In the genomic region with DNA sequence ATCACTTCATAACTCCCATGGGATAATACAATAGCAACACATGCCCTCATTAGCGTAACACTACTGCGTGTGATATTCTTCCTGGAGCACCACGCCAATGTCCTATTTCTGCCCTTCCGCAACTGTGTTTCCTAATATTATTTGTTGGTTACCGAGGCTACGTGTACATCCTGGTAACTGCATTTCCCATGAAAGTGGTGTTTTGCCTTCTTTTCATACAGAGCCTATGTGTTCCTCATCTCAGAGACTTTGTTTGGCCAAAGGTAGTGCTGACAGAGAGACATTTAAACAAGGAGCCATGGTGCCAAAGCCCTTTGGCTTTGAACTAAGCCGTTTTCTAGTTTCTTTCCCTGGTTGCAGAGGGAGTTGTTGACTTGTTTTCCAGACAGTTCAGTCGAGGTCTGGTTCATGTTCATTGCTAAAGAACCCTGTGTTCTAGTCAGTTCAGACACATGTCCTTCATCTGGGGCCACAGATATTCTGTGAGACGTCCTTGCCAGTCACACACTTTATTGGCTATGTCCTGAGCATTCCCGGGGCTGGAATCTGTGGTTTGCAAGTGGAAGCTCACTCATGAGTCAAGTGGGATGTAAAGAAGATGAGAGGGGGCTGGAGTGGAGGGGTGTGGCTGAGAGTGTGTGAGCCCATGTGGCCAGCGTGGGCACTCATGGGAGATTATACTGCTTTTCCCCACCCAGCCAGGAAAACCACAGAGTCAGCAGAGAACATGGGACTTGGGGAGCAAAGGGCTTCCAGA, we compare ENCODE assay signal across 20 mouse cellular contexts. TPM values are rescaled to one million over a fixed set of nuclear protein-coding genes. Genes with fewer than 3 reads are reported as not detected.
A peak's percentile ranks its signal among the peaks of the same experiment; 100 is the strongest.
DNase-seq lines count a peak whose midpoint lies in the region; TF ChIP-seq lines count a peak whose summit lies in the region.
"Had no signal": no experiment of that assay in that cellular context is flagged by ENCODE, and none has a peak within 500 bp of the region (broad histone marks: within the 10 kb centered on the region; RNA-seq: fewer than 3 reads in every experiment).

No protein-coding gene starts in this region.

- 87% methylated on average over 11 of the region's 11 CpGs for WGBS in cerebellum, adult 2 months
- WGBS in thymus, adult 2 months, result 77% methylated on average over 11 of the region's 11 CpGs

- H3K36me3 ChIP-seq in thymus, adult 2 months (ENCODE audit: control insufficient read depth, insufficient read depth, low read length), result no peaks in the 10 kb centered on the region
- H3K36me3 ChIP-seq: forebrain, embryonic 12.5 days; heart, embryonic 13.5 days; kidney, embryonic 15.5 days; liver, embryonic 13.5 days had no signal

- TF ChIP-seq POLR2A in cerebellum, adult 2 months (IDR thresholded peaks at IDR 0.05; ENCODE audit: borderline replicate concordance, insufficient read depth, low read length), result no peak
- TF ChIP-seq POLR2A in thymus, adult 2 months (IDR thresholded peaks at IDR 0.05; ENCODE audit: control insufficient read depth, extremely low read depth, insufficient read depth, low read length, poor library complexity), result no peak

- peak overlapping the region; percentile 89 for H3K27ac ChIP-seq in gastrocnemius, adult 2 months
- H3K27ac ChIP-seq in brown adipose tissue, adult 24 weeks (replicated peaks; ENCODE audit: low read depth, low read length), result peak overlapping the region; percentile 96
- no peak overlapping the region for H3K27ac ChIP-seq in cerebellum, adult 2 months (ENCODE audit: insufficient read depth, low read length)
- no peak overlapping the region for H3K27ac ChIP-seq in thymus, adult 2 months (ENCODE audit: control insufficient read depth, insufficient read depth, low read length)
- H3K27ac ChIP-seq: forebrain, embryonic 12.5 days; heart, embryonic 13.5 days; kidney, embryonic 15.5 days; liver, embryonic 13.5 days had no signal

- H3K4me1 ChIP-seq in brown adipose tissue, adult 24 weeks (ENCODE audit: control insufficient read depth, insufficient read depth, insufficient read length, low read length), result peaks cover 34% of the 10 kb centered on the region
- no peaks in the 10 kb centered on the region for H3K4me1 ChIP-seq in cerebellum, adult 2 months (ENCODE audit: control insufficient read depth, insufficient read depth, low read length)
- no peaks in the 10 kb centered on the region for H3K4me1 ChIP-seq in thymus, adult 2 months (replicated peaks; ENCODE audit: control insufficient read depth, insufficient read depth, low read length)
- H3K4me1 ChIP-seq: liver, embryonic 13.5 days had no signal

- no peak for DNase-seq in gastrocnemius, adult 2 months
- DNase-seq in gastrocnemius, adult 8-10 months (ENCODE audit: low spot score in 2 of 2), result no peak
- DNase-seq in kidney, adult 9 months, result peak; percentile 48
- DNase-seq in kidney, postnatal 4 days, result no peak
- DNase-seq in lung, postnatal 36 days, result peak; percentile 75
- no peak for DNase-seq in cerebellum, adult 2 months
- no peak for DNase-seq in thymus, adult 2 months
- DNase-seq: adrenal gland, postnatal 25 days; B cell, adult 2 months; cerebellum, adult 9-11 months; liver, embryonic 13.5 days; midbrain, embryonic 14.5 days; retina, postnatal 1 day; right cerebral cortex, postnatal 4 days; thymus, postnatal 14 days had no signal

- H3K4me3 ChIP-seq in gastrocnemius, adult 2 months, result no peak overlapping the region
- H3K4me3 ChIP-seq in brown adipose tissue, adult 24 weeks (ENCODE audit: insufficient read depth, low read depth, low read length), result no peak overlapping the region
- no peak overlapping the region for H3K4me3 ChIP-seq in cerebellum, adult 2 months (replicated peaks; ENCODE audit: insufficient read depth, low read depth, low read length)
- no peak overlapping the region for H3K4me3 ChIP-seq in thymus, adult 2 months (ENCODE audit: control insufficient read depth, insufficient read depth, low read length)
- H3K4me3 ChIP-seq: forebrain, embryonic 12.5 days; heart, embryonic 13.5 days; kidney, embryonic 15.5 days; liver, embryonic 13.5 days had no signal

- intact Hi-C loops in gastrocnemius, adult 2 months (cut with DNase I), result no loop called here

- no peak for TF ChIP-seq CTCF in gastrocnemius, adult 2 months (IDR thresholded peaks at IDR 0.05)
- no peak for TF ChIP-seq CTCF in cerebellum, adult 2 months (IDR thresholded peaks at IDR 0.05; ENCODE audit: borderline replicate concordance, insufficient read depth, low read depth, low read length)
- no peak for TF ChIP-seq CTCF in thymus, adult 2 months (IDR thresholded peaks at IDR 0.05; ENCODE audit: borderline replicate concordance, control insufficient read depth, extremely low read depth, insufficient read depth, low read length, poor library complexity)

- H3K27me3 ChIP-seq in cerebellum, adult 2 months (ENCODE audit: control insufficient read depth, insufficient read depth, low read length), result no peaks in the 10 kb centered on the region
- H3K27me3 ChIP-seq in thymus, adult 2 months (ENCODE audit: control insufficient read depth, insufficient read depth, low read length), result no peaks in the 10 kb centered on the region
- H3K27me3 ChIP-seq: forebrain, embryonic 12.5 days; heart, embryonic 13.5 days had no signal

RNA-seq across cellular contexts. Expression of gene Cipc, which starts 10.1 kb away (rescaled TPM):
- total RNA-seq in gastrocnemius, adult 2 months (2021), result 10 to 100 TPM; 32.2 to 33.8 TPM
- 10 to 100 TPM; 34.5 to 38.7 (median 37.1) TPM for total RNA-seq in gastrocnemius, adult 8-10 months (2022)
- 15.9 and 16.4 TPM in 2 replicates for polyA plus RNA-seq in brown adipose tissue, adult 24 weeks (2012; ENCODE audit: insufficient read depth, insufficient read length, missing spikeins)
- polyA plus RNA-seq in cerebellum, adult 2 months (2012; rRNA removed), result 122 and 127 TPM in 2 replicates
- 43.8 and 56.5 TPM in 2 replicates for polyA plus RNA-seq in thymus, adult 2 months (2012; rRNA removed)

RNA-seq across cellular contexts. Expression of gene Irf2bpl, which starts 52.2 kb away (rescaled TPM):
- 10 to 100 TPM; 21.5 to 28.2 TPM for total RNA-seq in gastrocnemius, adult 2 months (2021)
- 10 to 100 TPM; 21.3 to 27.0 (median 22.9) TPM for total RNA-seq in gastrocnemius, adult 8-10 months (2022)
- polyA plus RNA-seq in brown adipose tissue, adult 24 weeks (2012; ENCODE audit: insufficient read depth, insufficient read length, missing spikeins), result 7.1 and 23.0 TPM in 2 replicates
- polyA plus RNA-seq in cerebellum, adult 2 months (2012; rRNA removed), result 48.6 and 53.9 TPM in 2 replicates
- polyA plus RNA-seq in thymus, adult 2 months (2012; rRNA removed), result 38.6 and 46.1 TPM in 2 replicates

RNA-seq across cellular contexts. Expression of gene Zdhhc22, which starts 53.5 kb away (rescaled TPM):
- not detected for total RNA-seq in gastrocnemius, adult 2 months (2021)
- total RNA-seq in gastrocnemius, adult 8-10 months (2022), result not detected
- polyA plus RNA-seq in brown adipose tissue, adult 24 weeks (2012; ENCODE audit: insufficient read depth, insufficient read length, missing spikeins), result not detected in 2 replicates
- 28.1 and 29.3 TPM in 2 replicates for polyA plus RNA-seq in cerebellum, adult 2 months (2012; rRNA removed)
- 0.86 and 1.6 TPM in 2 replicates for polyA plus RNA-seq in thymus, adult 2 months (2012; rRNA removed)
- total RNA-seq: neutrophil, adult 5-6 weeks had no signal
- polyA plus RNA-seq: liver, embryonic 13.5 days had no signal

Comparison
In these comparisons a context has a peak if more than half of its experiments do, and no peak if none do; other contexts are left out.
1. DNase-seq: peak in kidney, adult 9 months (single experiment) and lung, postnatal 36 days (single experiment); none in gastrocnemius, adult 2 months (single experiment), gastrocnemius, adult 8-10 months (0 of 2), kidney, postnatal 4 days (0 of 2), cerebellum, adult 2 months (0 of 2) and thymus, adult 2 months (single experiment).
2. H3K27ac ChIP-seq: peak in gastrocnemius, adult 2 months (single experiment) and brown adipose tissue, adult 24 weeks (single experiment); none in cerebellum, adult 2 months (single experiment) and thymus, adult 2 months (single experiment).
3. RNA of gene Zdhhc22, which starts 53.5 kb away (polyA plus RNA-seq): 28.1 to 29.3 TPM in cerebellum, adult 2 months; 0.86 to 1.6 TPM in thymus, adult 2 months and not detected in brown adipose tissue, adult 24 weeks; every median in the first group is over 10 times any median in the second.